Mouse (Mus musculus): ENCODE measurements around the gene Msantd3. TPM values are rescaled to one million over a fixed set of nuclear protein-coding genes. Genes with fewer than 3 reads are reported as not detected.
A peak's percentile ranks its signal among the peaks of the same experiment; 100 is the strongest.

Gene Msantd3
- 36.2 and 38.1 TPM in 2 replicates for polyA plus RNA-seq (2014; fragmentation: Nextera tagmentation; extraction: Ambion mirVana)

GRCm38 (mm10) chr4:48539841-48540575, at the start of gene Msantd3:
TSS of gene Msantd3 (plus strand) at chr4:48539935.
- H3K27ac ChIP-seq (replicated peaks; ENCODE audit: low read depth, low read length) = peak within 1 kb of the TSS; percentile 95
- H3K36me3 ChIP-seq (ENCODE audit: control insufficient read depth, insufficient read depth, low read length) = no peaks in the 10 kb centered on the region
- ATAC-seq (ENCODE audit: low FRiP score, low TSS enrichment) (peak; percentile 84), DNase-seq (peak; percentile 84)
- peak within 1 kb of the TSS; percentile 96 for H3K9ac ChIP-seq (replicated peaks; ENCODE audit: low read length)
- 1% methylated on average over 77 of the region's 86 CpGs for WGBS
- peaks cover 30% of the 10 kb centered on the region for H3K4me1 ChIP-seq (ENCODE audit: control insufficient read depth, insufficient read depth, low read length)
- H3K27me3 ChIP-seq (ENCODE audit: control insufficient read depth, insufficient read depth, low read length) = no peaks in the 10 kb centered on the region
- no peaks in the 10 kb centered on the region for H3K9me3 ChIP-seq (ENCODE audit: control insufficient read depth, low read length)
- H3K4me2 ChIP-seq (ENCODE audit: low read length) = peak within 1 kb of the TSS; percentile 70
- H3K4me3 ChIP-seq (replicated peaks; ENCODE audit: low read depth, low read length) = peak within 1 kb of the TSS; percentile 75

- no peak overlapping the region for H3K27ac ChIP-seq (replicated peaks; ENCODE audit: low read depth, low read length)
- WGBS = 10% methylated on average over 14 of the region's 14 CpGs
- DNase-seq = peak; percentile 64
These were observed 48.4 kb upstream of the Msantd3 start for GRCm38 (mm10) chr4:48491290-48491743.

GRCm38 (mm10) chr4:48492510-48492909, 47.2 kb upstream of the Msantd3 start:
- H3K27ac ChIP-seq (replicated peaks; ENCODE audit: low read depth, low read length) = no peak overlapping the region
- H3K4me3 ChIP-seq (replicated peaks; ENCODE audit: low read depth, low read length) = no peak overlapping the region
- no peak overlapping the region for H3K4me2 ChIP-seq (ENCODE audit: low read length)
- 95% methylated on average over 2 of the region's 2 CpGs for WGBS
- no peak for DNase-seq
- no peak for ATAC-seq (ENCODE audit: low FRiP score, low TSS enrichment)
- no peaks in the 10 kb centered on the region for H3K36me3 ChIP-seq (ENCODE audit: control insufficient read depth, insufficient read depth, low read length)
- H3K9ac ChIP-seq (replicated peaks; ENCODE audit: low read length) = no peak overlapping the region
- no peaks in the 10 kb centered on the region for H3K9me3 ChIP-seq (ENCODE audit: control insufficient read depth, low read length)
- H3K4me1 ChIP-seq (ENCODE audit: control insufficient read depth, insufficient read depth, low read length) = 0 out of 2 replicates have a peak, but pooled peaks cover 3% of the 10 kb centered on the region
- H3K27me3 ChIP-seq (ENCODE audit: control insufficient read depth, insufficient read depth, low read length) = no peaks in the 10 kb centered on the region

More at GRCm38 (mm10) chr4:48491290-48491743, 48.4 kb upstream of the Msantd3 start:
- peak overlapping the region; percentile 28 for H3K4me3 ChIP-seq (replicated peaks; ENCODE audit: low read depth, low read length)
- peak overlapping the region; percentile 54 for H3K4me2 ChIP-seq (ENCODE audit: low read length)
- no peak for ATAC-seq (ENCODE audit: low FRiP score, low TSS enrichment)
- H3K36me3 ChIP-seq (ENCODE audit: control insufficient read depth, insufficient read depth, low read length) = no peaks in the 10 kb centered on the region
- no peaks in the 10 kb centered on the region for H3K27me3 ChIP-seq (ENCODE audit: control insufficient read depth, insufficient read depth, low read length)
- H3K9ac ChIP-seq (replicated peaks; ENCODE audit: low read length) = peak overlapping the region; percentile 37; the same call in 1 of the 2 replicates
- 0 out of 2 replicates have a peak, but pooled peaks cover 3% of the 10 kb centered on the region for H3K4me1 ChIP-seq (ENCODE audit: control insufficient read depth, insufficient read depth, low read length)
- no peaks in the 10 kb centered on the region for H3K9me3 ChIP-seq (ENCODE audit: control insufficient read depth, low read length)

GRCm38 (mm10) chr4:48510861-48511260, 28.9 kb upstream of the Msantd3 start:
- Histone ChIP-seq H3K4me1 (ENCODE audit: control insufficient read depth, insufficient read depth, low read length) (no peaks in the 10 kb centered on the region), H3K27ac (replicated peaks; ENCODE audit: low read depth, low read length) (no peak overlapping the region), H3K9me3 (ENCODE audit: control insufficient read depth, low read length) (peaks cover 6% of the 10 kb centered on the region), H3K4me3 (replicated peaks; ENCODE audit: low read depth, low read length) (no peak overlapping the region), H3K9ac (replicated peaks; ENCODE audit: low read length) (no peak overlapping the region), H3K4me2 (ENCODE audit: low read length) (no peak overlapping the region), H3K36me3 (ENCODE audit: control insufficient read depth, insufficient read depth, low read length) (no peaks in the 10 kb centered on the region), H3K27me3 (ENCODE audit: control insufficient read depth, insufficient read depth, low read length) (no peaks in the 10 kb centered on the region)
- ATAC-seq (ENCODE audit: low FRiP score, low TSS enrichment) = no peak
- 76% methylated on average over 2 of the region's 2 CpGs for WGBS
- DNase-seq = no peak

- no peak overlapping the region for H3K4me2 ChIP-seq (ENCODE audit: low read length)
- WGBS = 86% methylated on average over 1 of the region's 1 CpGs
- no peak overlapping the region for H3K9ac ChIP-seq (replicated peaks; ENCODE audit: low read length)
- H3K4me3 ChIP-seq (replicated peaks; ENCODE audit: low read depth, low read length) = no peak overlapping the region
- no peak overlapping the region for H3K27ac ChIP-seq (replicated peaks; ENCODE audit: low read depth, low read length)
- no peaks in the 10 kb centered on the region for H3K4me1 ChIP-seq (ENCODE audit: control insufficient read depth, insufficient read depth, low read length)
- no peaks in the 10 kb centered on the region for H3K36me3 ChIP-seq (ENCODE audit: control insufficient read depth, insufficient read depth, low read length)
- H3K27me3 ChIP-seq (ENCODE audit: control insufficient read depth, insufficient read depth, low read length) = no peaks in the 10 kb centered on the region
- H3K9me3 ChIP-seq (ENCODE audit: control insufficient read depth, low read length) = no peaks in the 10 kb centered on the region
- ATAC-seq (ENCODE audit: low FRiP score, low TSS enrichment) (no peak), DNase-seq (no peak)
These were observed 10.2 kb upstream of the Msantd3 start for GRCm38 (mm10) chr4:48529559-48529958.

GRCm38 (mm10) chr4:48531804-48532601, 7.7 kb upstream of the Msantd3 start:
- Histone ChIP-seq H3K9me3 (ENCODE audit: control insufficient read depth, low read length) (no peaks in the 10 kb centered on the region), H3K4me2 (ENCODE audit: low read length) (no peak overlapping the region), H3K36me3 (ENCODE audit: control insufficient read depth, insufficient read depth, low read length) (no peaks in the 10 kb centered on the region), H3K4me3 (replicated peaks; ENCODE audit: low read depth, low read length) (no peak overlapping the region), H3K27me3 (ENCODE audit: control insufficient read depth, insufficient read depth, low read length) (no peaks in the 10 kb centered on the region), H3K9ac (replicated peaks; ENCODE audit: low read length) (no peak overlapping the region), H3K27ac (replicated peaks; ENCODE audit: low read depth, low read length) (no peak overlapping the region), H3K4me1 (ENCODE audit: control insufficient read depth, insufficient read depth, low read length) (no peaks in the 10 kb centered on the region)
- no peak for DNase-seq
- 81% methylated on average over 11 of the region's 11 CpGs for WGBS
- ATAC-seq (ENCODE audit: low FRiP score, low TSS enrichment) = no peak

GRCm38 (mm10) chr4:48536275-48536674, 3.5 kb upstream of the Msantd3 start:
- no peaks in the 10 kb centered on the region for H3K36me3 ChIP-seq (ENCODE audit: control insufficient read depth, insufficient read depth, low read length)
- H3K27me3 ChIP-seq (ENCODE audit: control insufficient read depth, insufficient read depth, low read length) = no peaks in the 10 kb centered on the region
- no peak for DNase-seq
- 82% methylated on average over 5 of the region's 5 CpGs for WGBS
- H3K4me3 ChIP-seq (replicated peaks; ENCODE audit: low read depth, low read length) = no peak overlapping the region
- ATAC-seq (ENCODE audit: low FRiP score, low TSS enrichment) = no peak
- H3K9me3 ChIP-seq (ENCODE audit: control insufficient read depth, low read length) = no peaks in the 10 kb centered on the region
- H3K4me1 ChIP-seq (ENCODE audit: control insufficient read depth, insufficient read depth, low read length) = no peaks in the 10 kb centered on the region
- no peak overlapping the region for H3K27ac ChIP-seq (replicated peaks; ENCODE audit: low read depth, low read length)
- H3K4me2 ChIP-seq (ENCODE audit: low read length) = no peak overlapping the region
- no peak overlapping the region for H3K9ac ChIP-seq (replicated peaks; ENCODE audit: low read length)

GRCm38 (mm10) chr4:48537024-48537423, 2.7 kb upstream of the Msantd3 start:
- no peak for ATAC-seq (ENCODE audit: low FRiP score, low TSS enrichment)
- Histone ChIP-seq H3K27me3 (ENCODE audit: control insufficient read depth, insufficient read depth, low read length) (no peaks in the 10 kb centered on the region), H3K9ac (replicated peaks; ENCODE audit: low read length) (no peak overlapping the region), H3K4me2 (ENCODE audit: low read length) (no peak overlapping the region), H3K9me3 (ENCODE audit: control insufficient read depth, low read length) (no peaks in the 10 kb centered on the region), H3K4me1 (ENCODE audit: control insufficient read depth, insufficient read depth, low read length) (peaks cover 7% of the 10 kb centered on the region), H3K4me3 (replicated peaks; ENCODE audit: low read depth, low read length) (no peak overlapping the region), H3K36me3 (ENCODE audit: control insufficient read depth, insufficient read depth, low read length) (no peaks in the 10 kb centered on the region), H3K27ac (replicated peaks; ENCODE audit: low read depth, low read length) (no peak overlapping the region)
- 84% methylated on average over 5 of the region's 5 CpGs for WGBS
- no peak for DNase-seq

All from midbrain, embryonic 14.5 days (tissue).